Mouse (Mus musculus) hindbrain, embryonic 12.5 days (tissue): ENCODE measurements around the gene Il5ra. TPM values are rescaled to one million over a fixed set of nuclear protein-coding genes. Genes with fewer than 3 reads are reported as not detected.
A peak's percentile ranks its signal among the peaks of the same experiment; 100 is the strongest.

Source experiments
- ATAC-seq: fragments of 200-750 bp; cut with Nextera tagmentation; 2 replicates; pipeline ENCODE4 v1.8.0; 2017; ENCODE audit warnings: moderate TSS enrichment; ENCODE audit not compliant: low FRiP score
- H3K27ac ChIP-seq: fragments of 300-500 bp; sonication (generic); 2 replicates; pipeline ENCODE4 v1.5.1; 2016; ENCODE audit warnings: mild to moderate bottlenecking
- H3K27me3 ChIP-seq: fragments of 300-500 bp; sonication (generic); 2 replicates; pipeline ENCODE4 v1.6.1; 2016; ENCODE audit warnings: mild to moderate bottlenecking
- H3K36me3 ChIP-seq: fragments of 300-500 bp; sonication (generic); 2 replicates; pipeline ENCODE4 v1.6.1; 2016; ENCODE audit warnings: mild to moderate bottlenecking
- H3K4me1 ChIP-seq: fragments of 300-500 bp; sonication (generic); 2 replicates; pipeline ENCODE4 v1.6.1; 2016
- H3K4me2 ChIP-seq: fragments of 300-500 bp; sonication (generic); replicated peaks from 2 replicates; pipeline ENCODE4 v1.6.1; 2016; ENCODE audit warnings: mild to moderate bottlenecking
- H3K4me3 ChIP-seq: fragments of 300-500 bp; sonication (generic); 2 replicates; pipeline ENCODE4 v1.5.1; 2016; ENCODE audit warnings: mild to moderate bottlenecking
- H3K9ac ChIP-seq: fragments of 300-500 bp; sonication (generic); 2 replicates; pipeline ENCODE4 v1.6.1; 2016; ENCODE audit warnings: mild to moderate bottlenecking, moderate library complexity
- H3K9me3 ChIP-seq: fragments of 300-500 bp; sonication (generic); replicated peaks from 2 replicates; pipeline ENCODE4 v1.6.1; 2016; ENCODE audit warnings: mild to moderate bottlenecking
- WGBS: fragments of 180-500 bp; shearing (Covaris S2); methylation state at CpG from one replicate; pipeline ENCODE4 v1.1.7; 2016; 5-methylcytosine and 5-hydroxymethylcytosine counted together
- polyA plus RNA-seq: library from polyadenylated mRNA; unstranded; fragments of >200 nt; fragmentation: Nextera tagmentation; extraction: Ambion mirVana; gene quantifications from 2 replicates; pipeline ENCODE4 v1.2.1, GENCODE M21; 2016

The Il5ra gene
- polyA plus RNA-seq, 1 experiment from 2014 or later, result not detected

- Histone ChIP-seq H3K4me2 (no peak overlapping the region), H3K4me3 (no peak overlapping the region), H3K27ac (no peak overlapping the region), H3K36me3 (no peaks in the 10 kb centered on the region), H3K4me1 (no peaks in the 10 kb centered on the region), H3K9me3 (no peaks in the 10 kb centered on the region), H3K27me3 (no peaks in the 10 kb centered on the region), H3K9ac (no peak overlapping the region)
- WGBS, result 75% methylated on average over 1 of the region's 1 CpGs
- ATAC-seq, result no peak
These were observed 21.1 kb downstream of the Il5ra start for GRCm38 (mm10) chr6:106727703-106728102.

GRCm38 (mm10) chr6:106726078-106726477 lies 22.8 kb downstream of the Il5ra start:
- no peaks in the 10 kb centered on the region for H3K27me3 ChIP-seq
- H3K27ac ChIP-seq, result no peak overlapping the region
- no peak for ATAC-seq
- no peaks in the 10 kb centered on the region for H3K9me3 ChIP-seq
- no peaks in the 10 kb centered on the region for H3K4me1 ChIP-seq
- 83% methylated on average over 6 of the region's 6 CpGs for WGBS
- H3K36me3 ChIP-seq, result no peaks in the 10 kb centered on the region
- H3K4me2 ChIP-seq, result no peak overlapping the region
- no peak overlapping the region for H3K4me3 ChIP-seq
- no peak overlapping the region for H3K9ac ChIP-seq

- no peak for ATAC-seq
- WGBS, result 84% methylated on average over 4 of the region's 4 CpGs
- H3K27ac ChIP-seq, result no peak overlapping the region
These were observed 23.2 kb downstream of the Il5ra start for GRCm38 (mm10) chr6:106725642-106726041.

GRCm38 (mm10) chr6:106705506-106706035 lies 43.3 kb downstream of the Il5ra start:
- no peak overlapping the region for H3K4me3 ChIP-seq
- H3K9ac ChIP-seq, result no peak overlapping the region
- H3K9me3 ChIP-seq, result no peaks in the 10 kb centered on the region
- no peaks in the 10 kb centered on the region for H3K4me1 ChIP-seq
- H3K4me2 ChIP-seq, result no peak overlapping the region
- no peaks in the 10 kb centered on the region for H3K27me3 ChIP-seq
- no peak for ATAC-seq
- H3K27ac ChIP-seq, result no peak overlapping the region
- H3K36me3 ChIP-seq, result no peaks in the 10 kb centered on the region
- WGBS, result 57% methylated on average over 3 of the region's 3 CpGs

More at GRCm38 (mm10) chr6:106725642-106726041, 23.2 kb downstream of the Il5ra start:
- no peaks in the 10 kb centered on the region for H3K27me3 ChIP-seq
- no peaks in the 10 kb centered on the region for H3K9me3 ChIP-seq
- no peak overlapping the region for H3K4me3 ChIP-seq
- no peaks in the 10 kb centered on the region for H3K36me3 ChIP-seq
- no peak overlapping the region for H3K9ac ChIP-seq
- no peak overlapping the region for H3K4me2 ChIP-seq
- H3K4me1 ChIP-seq, result no peaks in the 10 kb centered on the region

- no peaks in the 10 kb centered on the region for H3K27me3 ChIP-seq
- no peak overlapping the region for H3K9ac ChIP-seq
- no peaks in the 10 kb centered on the region for H3K4me1 ChIP-seq
- H3K36me3 ChIP-seq, result no peaks in the 10 kb centered on the region
- no peak overlapping the region for H3K4me2 ChIP-seq
- WGBS, result 66% methylated on average over 3 of the region's 3 CpGs
- no peak overlapping the region for H3K4me3 ChIP-seq
- H3K9me3 ChIP-seq, result no peaks in the 10 kb centered on the region
- H3K27ac ChIP-seq, result no peak overlapping the region
- no peak for ATAC-seq
These were observed 46.9 kb downstream of the Il5ra start for GRCm38 (mm10) chr6:106701931-106702330.

GRCm38 (mm10) chr6:106675581-106675980 lies 73.3 kb downstream of the Il5ra start:
- H3K9ac ChIP-seq, result no peak overlapping the region
- no peak overlapping the region for H3K4me3 ChIP-seq
- WGBS, result 80% methylated on average over 8 of the region's 8 CpGs
- no peak overlapping the region for H3K27ac ChIP-seq
- H3K27me3 ChIP-seq, result no peaks in the 10 kb centered on the region
- H3K4me1 ChIP-seq, result no peaks in the 10 kb centered on the region
- ATAC-seq, result no peak
- H3K9me3 ChIP-seq, result no peaks in the 10 kb centered on the region
- no peak overlapping the region for H3K4me2 ChIP-seq
- no peaks in the 10 kb centered on the region for H3K36me3 ChIP-seq

- Histone ChIP-seq H3K9ac (no peak overlapping the region), H3K27ac (no peak overlapping the region), H3K4me3 (no peak overlapping the region), H3K36me3 (no peaks in the 10 kb centered on the region), H3K4me2 (no peak overlapping the region), H3K27me3 (no peaks in the 10 kb centered on the region), H3K9me3 (no peaks in the 10 kb centered on the region), H3K4me1 (no peaks in the 10 kb centered on the region)
- peak; percentile 68 for ATAC-seq
- WGBS, result 37% methylated on average over 6 of the region's 6 CpGs
These were observed 84.8 kb downstream of the Il5ra start for GRCm38 (mm10) chr6:106663780-106664651.

Other genes starting within 250 kb of the Il5ra start
- 63.8 and 72.3 TPM in 2 replicates for gene Trnt1, start 20.1 kb upstream of the Il5ra start, polyA plus RNA-seq
- 51.7 and 58.3 TPM in 2 replicates for gene Crbn, start 51.0 kb upstream of the Il5ra start, polyA plus RNA-seq